16 mouse cellular contexts compared by ENCODE assay signal in genomic region chr4:108116466-108116865, GRCm38 (mm10). TPM values are rescaled to one million over a fixed set of nuclear protein-coding genes. Genes with fewer than 3 reads are reported as not detected.
"Had no signal": no experiment of that assay in that cellular context is flagged by ENCODE, and none has a peak within 500 bp of the region (broad histone marks: within the 10 kb centered on the region; RNA-seq: fewer than 3 reads in every experiment).

No protein-coding gene starts in this region.

- H3K4me2 ChIP-seq: midbrain, embryonic 11.5 days had no signal

- H3K4me3 ChIP-seq: layer of hippocampus, adult 2 months had no signal

- ATAC-seq: intestine, postnatal 0 days; midbrain, embryonic 16.5 days had no signal

- DNase-seq: kidney, adult 2 months; kidney, postnatal 25 days; layer of hippocampus, adult 9-11 months; lung, adult 2 months; lung, postnatal 14 days; lung, postnatal 4 days; thymus, adult 18-20 months; thymus, postnatal 36 days had no signal

- H3K9ac ChIP-seq: liver, embryonic 14.5 days had no signal

- H3K27ac ChIP-seq: kidney, postnatal 0 days; layer of hippocampus, adult 2 months; liver, embryonic 14.5 days had no signal

RNA-seq across cellular contexts. Expression of gene Podn, which starts 20.2 kb away (rescaled TPM):
- total RNA-seq: megakaryocyte-erythroid progenitor cell, adult 5-6 weeks; monocyte, adult 5-6 weeks had no signal

RNA-seq across cellular contexts. Expression of gene Echdc2, which starts 48.8 kb away (rescaled TPM):
- total RNA-seq: monocyte, adult 5-6 weeks had no signal
